Mouse (Mus musculus) embryonic fibroblast, embryonic 13.5 days (primary cell): ENCODE measurements around the gene Myo9b.

Source experiments
- CTCF ChIP-seq: IDR thresholded peaks from 2 replicates; pipeline ENCODE4 v1.5.1; 2011; ENCODE audit warnings: mild to moderate bottlenecking, control low read depth, low read length, moderate library complexity, borderline replicate concordance; ENCODE audit not compliant: insufficient read depth
- POLR2A ChIP-seq: IDR thresholded peaks from 2 replicates; pipeline ENCODE4 v1.6.1; 2011; ENCODE audit warnings: low read depth, mild to moderate bottlenecking, control low read depth, low read length, moderate library complexity

- TF ChIP-seq POLR2A (no peak), CTCF (no peak)
Observed at GRCm38 (mm10) chr8:71289098-71289497, 16.6 kb downstream of the Myo9b start.
